Mouse (Mus musculus) right cerebral cortex, postnatal 4 days (tissue): ENCODE measurements around the gene Vmo1.
A peak's percentile ranks its signal among the peaks of the same experiment; 100 is the strongest.

Experiments
- DNase-seq: peaks from one replicate; pipeline ENCODE4 v3.0.0-alpha.2; 2022

Gene Vmo1

DNA sequence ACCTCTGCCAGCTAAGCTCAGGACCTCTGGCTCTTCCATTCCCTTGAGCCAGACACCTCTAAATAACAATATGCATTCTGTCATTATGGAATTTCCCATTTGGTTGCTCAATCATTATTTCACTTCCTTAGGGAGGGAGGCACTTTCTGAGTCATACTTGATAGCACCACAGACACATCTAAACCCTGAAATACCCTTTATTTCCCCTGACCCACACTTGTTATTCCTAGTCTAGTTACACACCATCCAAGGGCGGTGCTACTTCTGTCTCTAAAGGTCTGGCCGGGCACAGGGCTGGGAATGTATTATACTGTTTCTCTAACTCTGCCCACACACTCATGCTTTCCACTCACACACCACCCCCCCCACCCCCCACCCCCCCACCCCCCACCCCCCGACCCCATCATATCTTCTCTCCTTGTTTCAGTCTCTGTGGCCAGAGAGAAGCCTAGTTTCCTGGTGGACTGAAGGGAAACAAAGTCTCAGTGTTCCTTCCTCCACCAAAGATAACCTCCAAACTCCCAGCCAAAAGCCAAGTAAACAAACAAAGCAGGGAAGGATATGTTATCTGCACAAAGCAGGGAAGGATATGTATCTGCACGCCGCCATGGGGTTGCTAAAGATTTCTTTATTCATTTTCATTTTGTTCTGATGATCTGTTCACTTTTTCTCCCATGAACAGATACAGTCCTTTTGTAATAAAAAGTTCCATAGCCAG, 46.4 kb downstream of the Vmo1 start:
- DNase-seq = no peak

- peak; percentile 46 for DNase-seq
Observed at GRCm38 (mm10) chr11:70465824-70466223, 48.6 kb downstream of the Vmo1 start.

DNA sequence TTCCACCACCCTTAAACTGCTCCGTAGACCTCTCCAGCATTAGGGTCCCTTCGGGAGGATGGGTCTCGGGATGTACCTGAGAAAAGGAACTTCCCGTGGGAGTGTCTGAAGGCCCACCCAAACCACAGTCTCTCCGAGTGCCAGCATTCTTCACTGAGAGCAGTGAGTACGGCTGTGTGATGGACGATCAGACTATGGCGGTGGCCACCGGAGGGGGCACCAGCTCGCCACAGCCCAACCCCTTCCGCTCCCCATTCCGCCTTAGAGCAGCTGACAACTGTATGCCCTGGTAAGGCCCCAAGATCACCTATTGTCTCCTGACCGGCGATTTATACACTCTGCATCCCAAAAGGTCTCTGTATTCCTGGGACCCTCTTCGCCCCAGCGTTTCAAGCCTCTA, 49.2 kb downstream of the Vmo1 start:
- DNase-seq = no peak

- DNase-seq = no peak
Observed at GRCm38 (mm10) chr11:70463970-70464369, 50.4 kb downstream of the Vmo1 start.
